Mouse (Mus musculus): ENCODE data around the gene Tmem185b. TPM values are rescaled to one million over a fixed set of nuclear protein-coding genes. Genes with fewer than 3 reads are reported as not detected.

Gene Tmem185b
- total RNA-seq, 2 experiments from 2014 or later, result 14.4 to 15.7 TPM

GRCm38 (mm10) chr1:119502729-119503128, 23.2 kb upstream of the Tmem185b start:
- no peak for DNase-seq (ENCODE audit: low spot score in 2 of 2)

GRCm38 (mm10) chr1:119503181-119503580, 22.8 kb upstream of the Tmem185b start:
- no peak for DNase-seq (ENCODE audit: low spot score in 2 of 2)

GRCm38 (mm10) chr1:119503808-119504207, 22.2 kb upstream of the Tmem185b start:
- no peak for DNase-seq (ENCODE audit: low spot score in 2 of 2)

- peak; percentile 96 to 98 for DNase-seq (ENCODE audit: low spot score in 2 of 2)
Measured at GRCm38 (mm10) chr1:119504260-119505062, 21.5 kb upstream of the Tmem185b start, which contains the start of gene Ralb. TSS of gene Ralb (minus strand) at chr1:119504794.

GRCm38 (mm10) chr1:119505951-119506350, 20.0 kb upstream of the Tmem185b start:
- DNase-seq (ENCODE audit: low spot score in 2 of 2), result no peak

GRCm38 (mm10) chr1:119508548-119508947, 17.4 kb upstream of the Tmem185b start:
- no peak for DNase-seq (ENCODE audit: low spot score in 2 of 2)

- no peak for DNase-seq (ENCODE audit: low spot score in 2 of 2)
Measured at GRCm38 (mm10) chr1:119509474-119509873, 16.5 kb upstream of the Tmem185b start.

GRCm38 (mm10) chr1:119510409-119510808, 15.6 kb upstream of the Tmem185b start:
- DNase-seq (ENCODE audit: low spot score in 2 of 2), result no peak

- no peak for DNase-seq (ENCODE audit: low spot score in 2 of 2)
Measured at GRCm38 (mm10) chr1:119510857-119511256, 15.1 kb upstream of the Tmem185b start.

GRCm38 (mm10) chr1:119518060-119518459, 7.9 kb upstream of the Tmem185b start:
- DNase-seq (ENCODE audit: low spot score in 2 of 2), result peak in 1 of 2 experiments; percentile 25

GRCm38 (mm10) chr1:119518786-119519185, 7.2 kb upstream of the Tmem185b start:
- no peak for DNase-seq (ENCODE audit: low spot score in 2 of 2)

- DNase-seq (ENCODE audit: low spot score in 2 of 2), result no peak
Measured at GRCm38 (mm10) chr1:119519286-119519685, 6.7 kb upstream of the Tmem185b start.

- DNase-seq (ENCODE audit: low spot score in 2 of 2), result no peak
Measured at GRCm38 (mm10) chr1:119521029-119521428, 4.9 kb upstream of the Tmem185b start.

- no peak for DNase-seq (ENCODE audit: low spot score in 2 of 2)
Measured at GRCm38 (mm10) chr1:119521681-119522080, 4.3 kb upstream of the Tmem185b start.

GRCm38 (mm10) chr1:119522726-119523125, 3.2 kb upstream of the Tmem185b start:
- no peak for DNase-seq (ENCODE audit: low spot score in 2 of 2)

GRCm38 (mm10) chr1:119523369-119523768, 2.6 kb upstream of the Tmem185b start:
- DNase-seq (ENCODE audit: low spot score in 2 of 2), result no peak

- no peak for DNase-seq (ENCODE audit: low spot score in 2 of 2)
Measured at GRCm38 (mm10) chr1:119523826-119524225, 2.1 kb upstream of the Tmem185b start.

GRCm38 (mm10) chr1:119525004-119525444, 936 bp upstream of the Tmem185b start:
- peak in 1 of 2 experiments; percentile 51 for DNase-seq (ENCODE audit: low spot score in 2 of 2)

- DNase-seq (ENCODE audit: low spot score in 2 of 2), result no peak
Measured at GRCm38 (mm10) chr1:119530941-119531340, 5.0 kb downstream of the Tmem185b start.

- no peak for DNase-seq (ENCODE audit: low spot score in 2 of 2)
Measured at GRCm38 (mm10) chr1:119532165-119532564, 6.2 kb downstream of the Tmem185b start.

- peak in 1 of 2 experiments; percentile 18 for DNase-seq (ENCODE audit: low spot score in 2 of 2)
Measured at GRCm38 (mm10) chr1:119533093-119533805, 7.3 kb downstream of the Tmem185b start.

GRCm38 (mm10) chr1:119534341-119534740, 8.4 kb downstream of the Tmem185b start:
- no peak for DNase-seq (ENCODE audit: low spot score in 2 of 2)
